Mouse (Mus musculus) cerebellum, adult 11 months (tissue): Measurements from ENCODE around the gene Slc25a45.

Source experiments
- DNase-seq: peaks from one replicate; pipeline ENCODE4 v3.0.0; 2022

Gene Slc25a45

DNA sequence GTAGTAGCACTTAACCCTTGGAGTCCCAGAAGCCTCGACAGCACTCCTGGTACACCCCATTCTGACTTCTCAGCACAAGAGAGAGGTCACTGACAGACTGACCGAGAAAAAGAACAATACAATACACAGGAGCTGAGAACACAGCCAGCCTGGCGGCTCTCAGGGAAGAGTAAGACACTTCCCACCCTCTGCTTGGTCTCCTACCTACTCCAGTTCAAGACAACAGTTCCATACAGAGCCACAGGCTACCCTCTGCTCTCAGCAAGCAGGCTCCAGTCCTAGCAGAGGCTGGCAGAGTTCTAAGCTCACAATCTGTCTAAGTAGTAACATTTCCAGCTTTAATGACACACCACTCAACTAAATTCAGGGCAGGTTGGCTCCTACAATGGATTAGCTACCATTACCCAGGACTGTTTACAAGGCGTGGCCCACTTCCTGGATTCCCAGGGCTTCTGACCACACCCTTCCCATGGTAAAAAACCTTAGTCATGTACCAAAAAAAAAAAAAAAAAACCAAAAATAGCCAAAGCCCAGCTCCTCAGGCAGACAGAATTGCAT lies 36.1 kb upstream of the Slc25a45 start:
- DNase-seq = no peak

DNA sequence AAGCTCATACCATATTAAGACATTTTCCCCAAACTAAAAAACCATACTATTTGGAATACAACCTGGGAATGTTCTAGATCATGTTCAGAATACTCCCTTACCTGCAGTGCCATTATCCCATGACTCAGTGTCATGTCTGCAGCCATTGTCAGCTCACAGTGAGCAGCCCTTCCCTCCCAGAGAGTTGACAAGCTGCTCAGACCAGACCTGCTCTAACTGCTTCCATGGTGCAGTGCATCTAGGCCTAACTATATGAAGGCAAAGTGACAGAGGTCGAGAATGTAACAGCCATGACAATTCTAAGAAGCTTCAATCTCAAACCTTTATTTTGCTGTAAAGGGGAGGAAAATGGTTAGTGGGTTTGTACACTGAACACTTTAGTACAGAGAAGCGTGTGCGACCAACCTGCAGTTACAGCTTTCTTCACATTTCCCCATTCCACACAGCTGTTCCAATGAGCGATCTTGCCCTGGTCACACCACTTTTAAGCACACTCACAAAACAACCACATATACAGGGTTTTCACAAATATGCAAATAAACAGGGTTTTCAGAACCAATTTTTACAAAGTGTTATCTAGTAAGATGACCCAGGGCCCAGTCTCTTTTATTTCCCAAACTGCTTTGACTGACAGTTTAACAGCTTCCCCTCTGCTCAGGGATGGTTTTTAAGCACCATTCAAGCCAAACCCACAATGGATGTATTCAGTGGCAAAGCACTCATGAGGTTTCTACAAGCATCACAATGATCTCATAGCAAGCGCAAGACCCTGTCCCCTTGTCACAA lies 35.4 kb upstream of the Slc25a45 start:
- DNase-seq = no peak

DNA sequence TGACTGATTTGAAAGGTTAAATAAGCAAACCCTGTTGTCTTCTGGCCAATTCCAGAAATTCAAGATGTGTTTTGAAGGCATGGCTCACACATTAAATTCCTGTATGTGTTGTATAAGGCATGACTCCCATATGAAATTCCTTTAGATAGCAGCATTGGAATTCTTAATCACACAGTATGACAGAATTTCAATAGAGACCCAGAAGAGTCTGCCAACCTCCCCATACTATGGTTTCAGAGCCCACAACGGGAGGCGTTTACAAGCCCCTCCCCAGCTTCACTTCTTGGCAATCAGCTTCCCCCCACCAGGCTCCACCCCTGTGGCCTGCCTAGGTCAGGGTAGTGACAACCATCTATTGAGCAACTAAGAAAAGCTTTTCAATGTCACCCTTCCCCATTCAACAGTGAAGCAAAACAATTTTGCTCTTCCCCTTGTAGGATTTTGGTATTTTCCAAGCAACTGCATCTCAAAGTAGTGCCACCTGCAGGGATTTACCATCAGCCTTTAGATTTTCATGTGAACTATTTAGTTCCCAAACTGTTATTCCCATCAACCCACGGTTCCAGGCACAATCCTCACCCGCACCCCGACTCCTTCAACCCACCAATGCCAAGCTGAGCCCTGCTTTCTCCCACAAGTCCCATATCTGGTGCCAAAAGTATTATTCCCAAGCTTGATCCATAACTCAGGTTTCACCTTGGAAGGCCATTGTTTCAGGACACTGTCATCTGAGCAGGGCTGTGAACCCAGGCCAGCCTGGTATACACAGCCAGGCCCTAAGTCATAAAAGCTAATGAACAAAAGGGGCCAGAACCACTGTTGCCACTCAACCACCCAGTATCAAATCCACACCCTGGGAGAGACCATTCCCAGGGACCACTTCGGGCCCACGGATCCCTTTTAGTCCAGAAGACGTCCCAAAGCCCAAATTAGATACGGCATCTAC lies 34.5 kb upstream of the Slc25a45 start:
- DNase-seq = no peak

- DNase-seq = peak; percentile 47
Measured at GRCm38 (mm10) chr19:5843781-5844691, 33.6 kb upstream of the Slc25a45 start.

GRCm38 (mm10) chr19:5844831-5845318 lies 32.7 kb upstream of the Slc25a45 start:
- no peak for DNase-seq

DNA sequence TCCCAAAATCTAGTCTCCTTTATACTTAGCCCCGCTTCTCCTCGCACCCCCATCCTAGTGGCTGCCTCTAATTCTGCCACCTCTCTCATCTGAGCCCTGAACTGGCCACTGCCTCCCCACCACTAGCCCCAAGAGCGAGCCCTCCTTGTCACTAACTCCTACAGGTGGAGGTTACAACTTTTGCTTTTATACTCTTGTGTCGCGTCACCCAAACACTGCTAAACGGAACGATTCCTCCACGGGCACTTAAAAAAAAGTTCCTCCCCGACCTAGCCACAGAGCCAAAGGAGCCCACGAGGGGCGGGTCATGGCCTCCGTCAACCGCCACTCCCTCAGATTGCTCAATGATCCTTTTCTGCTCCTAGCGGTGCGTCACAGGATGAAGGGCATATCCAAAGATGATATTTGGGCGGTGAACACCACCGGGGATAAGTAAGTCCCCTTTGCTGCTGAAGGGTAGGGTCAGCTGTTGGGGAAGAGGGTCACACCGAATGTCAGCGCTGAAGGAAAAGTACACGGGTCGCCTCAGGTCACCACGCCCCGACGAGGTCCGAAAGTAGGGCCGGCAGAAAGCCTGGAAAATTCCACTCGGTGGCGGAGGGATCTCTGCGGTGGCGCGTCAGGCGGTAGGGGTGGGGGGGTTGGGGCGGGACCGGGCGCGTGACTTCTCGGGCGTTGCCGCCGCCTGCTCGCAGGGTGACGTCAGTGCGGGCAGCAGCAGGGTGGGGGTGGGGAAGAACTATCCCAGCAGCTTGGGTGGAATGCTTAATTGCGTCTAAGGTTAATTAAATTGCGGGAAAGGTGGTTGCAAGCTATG lies 32.1 kb upstream of the Slc25a45 start:
- peak; percentile 91 for DNase-seq

- DNase-seq = peak; percentile 54
Measured at GRCm38 (mm10) chr19:5846154-5846553, 31.5 kb upstream of the Slc25a45 start.

GRCm38 (mm10) chr19:5846557-5847305 lies 30.9 kb upstream of the Slc25a45 start:
- DNase-seq = peak; percentile 86

- peak; percentile 51 for DNase-seq
Measured at GRCm38 (mm10) chr19:5847306-5847796, 30.3 kb upstream of the Slc25a45 start.

GRCm38 (mm10) chr19:5848032-5848825 lies 29.4 kb upstream of the Slc25a45 start:
- peak; percentile 72 for DNase-seq

DNA sequence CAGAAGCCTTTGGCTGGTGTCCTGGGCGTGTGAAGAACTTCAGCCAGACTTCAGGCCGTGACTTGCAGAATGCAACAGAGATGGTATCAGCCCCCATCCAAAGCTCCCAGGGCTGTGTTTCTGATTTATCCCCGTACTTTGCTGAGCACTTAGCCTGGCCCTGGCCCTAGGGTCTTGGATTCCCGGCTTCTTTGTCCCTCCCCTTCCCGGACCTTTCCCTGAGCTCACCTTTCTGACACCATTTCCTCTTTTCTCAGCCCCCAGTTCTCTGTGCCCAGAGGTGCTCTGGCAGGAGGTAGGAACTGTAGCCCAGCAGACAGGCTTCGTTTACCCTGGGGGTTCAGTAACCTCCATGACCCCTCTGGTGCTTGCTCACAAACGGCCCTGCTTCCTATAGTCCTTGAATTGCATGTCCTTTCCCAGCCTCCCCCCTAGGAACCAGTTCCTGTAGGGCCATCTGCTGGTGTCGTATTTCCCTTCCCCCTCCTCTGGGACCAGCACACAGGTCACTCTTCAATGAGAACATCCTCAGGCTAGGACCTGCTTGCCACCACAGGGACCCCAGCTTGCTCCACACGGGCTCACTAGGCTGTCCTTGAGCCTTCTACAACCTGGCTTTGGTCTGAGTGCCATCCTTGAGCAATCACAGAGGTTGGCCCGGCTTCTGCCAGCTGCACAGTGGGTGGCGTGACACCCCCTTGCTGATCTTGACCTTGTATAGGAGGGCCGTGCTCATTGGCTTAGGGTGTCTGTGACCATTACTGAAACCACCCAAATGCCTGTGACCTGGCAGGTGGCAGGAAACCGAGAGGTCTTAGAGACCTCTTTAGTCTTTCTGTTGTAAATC lies 28.6 kb upstream of the Slc25a45 start:
- DNase-seq = peak; percentile 62

GRCm38 (mm10) chr19:5849843-5850527 lies 27.6 kb upstream of the Slc25a45 start:
- peak; percentile 92 for DNase-seq

DNA sequence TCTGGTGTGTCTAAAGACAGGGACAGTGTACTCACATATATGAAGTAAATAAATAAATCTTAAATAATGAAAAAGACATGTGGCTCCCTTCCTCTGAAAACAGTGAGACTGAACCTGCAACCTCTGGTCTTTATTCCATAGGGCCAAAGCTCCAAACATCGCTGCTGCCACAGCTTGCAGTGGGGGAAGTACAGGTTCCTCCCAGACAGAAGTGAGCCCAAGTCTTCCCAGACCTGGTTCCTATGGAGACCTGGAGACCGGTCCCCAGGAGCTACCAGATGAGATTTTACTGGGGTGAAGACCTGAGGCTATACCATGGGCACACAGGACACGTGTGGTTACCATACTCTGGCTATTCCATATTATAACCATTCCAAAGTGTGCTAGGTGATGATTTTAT lies 26.7 kb upstream of the Slc25a45 start:
- DNase-seq = no peak

- DNase-seq = no peak
Measured at GRCm38 (mm10) chr19:5851481-5851971, 26.1 kb upstream of the Slc25a45 start.

DNA sequence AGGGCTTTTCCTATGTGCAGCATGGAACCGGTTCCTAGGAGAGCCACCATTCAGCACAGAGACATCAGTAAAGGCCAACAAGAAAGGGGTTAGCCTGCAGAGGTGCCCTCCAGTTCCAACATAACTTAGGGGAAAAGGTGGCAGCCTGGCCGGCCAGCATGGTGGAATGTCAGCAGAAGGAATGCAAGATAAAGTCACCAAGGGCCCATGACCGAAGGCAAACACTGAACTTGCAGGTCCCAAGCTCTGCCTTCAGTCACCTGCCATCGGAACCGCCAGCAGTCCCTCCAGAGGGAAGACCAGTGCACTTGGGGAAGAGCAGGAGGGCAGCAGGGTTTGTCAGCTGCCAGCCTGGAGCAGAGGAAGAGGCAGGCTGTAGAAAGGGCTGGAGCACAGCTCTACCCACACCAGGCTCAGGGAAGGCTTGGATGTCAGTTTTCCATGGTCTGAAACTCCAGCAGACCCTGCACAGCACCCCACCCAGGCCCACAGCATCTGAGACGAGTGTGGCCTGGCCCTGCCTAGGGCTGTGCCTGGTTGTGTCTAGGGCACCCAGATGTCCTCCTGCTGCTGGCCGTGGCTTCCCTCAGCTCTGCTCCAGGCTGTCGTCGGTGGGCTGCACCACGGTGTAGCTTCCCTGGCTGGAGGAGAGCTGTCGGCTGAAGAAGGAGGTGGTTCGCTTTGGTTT lies 25.4 kb upstream of the Slc25a45 start:
- DNase-seq = no peak

DNA sequence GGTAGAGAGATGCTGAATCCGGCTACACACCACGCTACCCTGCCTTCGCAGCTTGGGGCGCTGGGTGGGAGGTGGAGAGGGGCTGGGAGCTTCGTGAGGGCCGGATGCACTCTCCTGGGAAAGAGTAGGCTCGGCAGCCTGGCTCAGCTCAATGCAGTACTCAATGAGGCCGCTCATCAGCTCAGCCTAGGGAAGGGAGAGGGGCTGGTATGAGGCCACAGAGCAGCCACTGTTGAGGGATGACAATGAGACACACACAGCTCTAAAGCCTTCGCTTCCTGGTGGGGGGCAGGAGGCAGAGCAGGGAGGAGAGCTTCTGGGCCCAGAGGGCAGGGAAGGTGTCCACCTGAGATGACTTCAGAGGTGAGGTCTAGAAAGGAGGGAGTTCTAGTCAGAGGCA lies 21.0 kb upstream of the Slc25a45 start:
- DNase-seq = no peak
